Mouse (Mus musculus): ENCODE results near the gene Tubgcp2. TPM values are rescaled to one million over a fixed set of nuclear protein-coding genes. Genes with fewer than 3 reads are reported as not detected.

Gene Tubgcp2
- total RNA-seq, 1 experiment from 2014 or later = 38.0 TPM

DNA sequence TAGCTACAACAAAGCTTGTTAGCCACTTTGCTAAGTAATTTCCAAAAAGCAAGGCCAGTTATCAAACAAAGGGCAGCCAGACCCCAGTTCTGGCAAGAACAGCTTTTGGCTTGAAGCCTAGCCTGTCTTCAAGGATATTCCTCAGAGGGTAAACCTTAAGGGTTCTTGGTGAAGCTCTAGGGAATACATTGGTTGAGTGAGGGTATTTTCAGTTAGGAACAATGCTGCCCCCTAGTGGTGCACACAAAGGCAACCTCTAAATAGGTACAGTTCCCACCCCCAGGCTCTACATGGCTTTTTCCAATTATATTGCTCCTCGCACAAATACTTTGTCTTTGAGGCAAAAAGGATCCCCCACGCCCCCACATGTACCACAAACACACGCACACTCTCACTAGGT lies 41.8 kb downstream of the Tubgcp2 start:
- ATAC-seq (replicated peaks in 1 of 2; ENCODE audit: insufficient read depth in 1 of 2, low FRiP score in 2 of 2, low TSS enrichment in 1 of 2, low read depth in 1 of 2, poor library complexity in 2 of 2, severe bottlenecking in 2 of 2) = peak; percentile 34 to 52; a peak in 1 of 4 replicates

DNA sequence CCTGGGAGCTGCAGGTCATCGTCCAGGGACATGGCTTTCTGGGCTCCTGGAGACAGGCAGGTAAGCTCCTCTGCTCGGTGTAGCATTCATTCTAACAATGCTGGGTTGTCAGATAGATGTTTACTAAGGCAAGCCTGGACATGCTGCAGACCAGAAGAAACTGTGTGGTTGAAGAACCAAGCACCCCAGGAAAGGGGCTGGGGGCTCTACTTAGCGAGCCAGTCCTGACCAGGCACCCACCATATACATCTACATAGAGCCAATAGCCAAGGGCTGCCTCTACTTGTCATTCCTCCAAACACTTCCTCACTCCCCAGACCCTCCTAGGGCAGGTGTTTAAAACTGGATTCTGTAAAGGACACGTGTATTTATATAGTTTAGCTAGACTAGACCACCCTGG lies 42.3 kb downstream of the Tubgcp2 start:
- no peak for ATAC-seq (replicated peaks in 1 of 2; ENCODE audit: insufficient read depth in 1 of 2, low FRiP score in 2 of 2, low TSS enrichment in 1 of 2, low read depth in 1 of 2, poor library complexity in 2 of 2, severe bottlenecking in 2 of 2)

DNA sequence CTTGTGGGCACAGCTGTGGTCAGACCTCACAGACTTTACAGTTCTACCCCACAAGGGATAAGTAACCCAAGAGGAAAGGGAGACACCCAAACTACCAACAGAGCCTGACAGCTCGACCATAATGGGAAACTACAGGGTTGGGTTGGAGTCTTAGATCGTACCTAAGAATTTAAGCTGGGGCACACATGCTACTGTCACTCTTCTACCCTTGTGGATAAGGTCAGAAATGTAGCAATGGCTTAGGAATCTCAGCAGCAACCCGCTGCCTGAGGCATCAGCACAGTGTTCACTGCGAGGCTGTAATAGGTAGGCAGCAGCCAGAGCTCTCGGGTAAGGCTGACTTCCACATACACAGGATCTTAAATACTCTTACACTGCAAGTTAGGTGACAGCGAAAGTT lies 42.9 kb downstream of the Tubgcp2 start:
- no peak for ATAC-seq (replicated peaks in 1 of 2; ENCODE audit: insufficient read depth in 1 of 2, low FRiP score in 2 of 2, low TSS enrichment in 1 of 2, low read depth in 1 of 2, poor library complexity in 2 of 2, severe bottlenecking in 2 of 2)

DNA sequence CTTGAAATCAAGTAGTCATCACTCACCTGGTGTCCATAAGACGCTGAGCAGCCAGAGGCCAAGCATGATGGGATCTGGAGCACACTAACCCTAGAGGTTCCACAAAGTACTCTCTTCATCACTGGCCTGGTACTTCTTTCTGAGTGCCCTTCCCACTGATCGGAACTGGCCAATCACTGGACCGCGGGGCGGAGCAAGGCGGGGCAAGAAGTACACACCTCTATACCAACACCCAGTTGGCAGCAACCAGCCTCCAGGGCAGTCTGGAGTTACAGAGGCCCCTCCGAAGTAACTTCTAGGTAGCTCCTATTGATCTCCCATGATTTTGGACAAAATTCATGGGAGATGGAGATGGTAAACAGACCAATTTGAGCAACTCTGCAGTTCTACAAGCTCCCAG lies 44.1 kb downstream of the Tubgcp2 start, which contains the start of gene Adam8:
TSS of gene Adam8 (minus strand) at position 157 of the 400 bp plus-strand sequence.
- peak; percentile 81 to 83 for ATAC-seq (replicated peaks in 1 of 2; ENCODE audit: insufficient read depth in 1 of 2, low FRiP score in 2 of 2, low TSS enrichment in 1 of 2, low read depth in 1 of 2, poor library complexity in 2 of 2, severe bottlenecking in 2 of 2)

DNA sequence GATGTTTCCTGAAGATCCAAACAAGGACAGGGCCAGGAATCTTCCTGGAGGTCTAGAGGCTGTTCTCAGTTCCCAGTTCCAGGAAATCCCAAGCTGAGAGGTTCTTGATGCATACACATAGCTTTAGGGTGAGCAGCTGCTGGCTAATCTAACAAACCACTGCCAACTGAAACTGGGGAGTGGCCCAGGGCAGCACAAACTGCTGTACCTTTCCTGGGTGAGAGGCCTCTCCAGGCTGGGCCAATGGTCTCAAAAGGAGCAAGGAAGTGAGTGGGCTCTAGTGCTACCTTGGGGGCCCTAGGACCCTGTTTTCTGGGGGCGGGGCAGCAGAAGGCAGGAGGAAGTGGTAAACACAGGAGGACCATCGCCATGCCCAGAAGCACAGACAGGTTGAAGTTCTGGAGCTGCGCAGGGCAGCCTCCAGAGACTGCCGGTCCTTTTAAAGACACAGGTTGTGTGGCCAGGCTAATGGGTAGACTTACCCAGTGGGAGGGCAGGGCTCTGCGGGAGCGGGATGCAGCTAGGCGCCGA lies 45.5 kb downstream of the Tubgcp2 start:
- ATAC-seq (replicated peaks in 1 of 2; ENCODE audit: insufficient read depth in 1 of 2, low FRiP score in 2 of 2, low TSS enrichment in 1 of 2, low read depth in 1 of 2, poor library complexity in 2 of 2, severe bottlenecking in 2 of 2) = no peak

DNA sequence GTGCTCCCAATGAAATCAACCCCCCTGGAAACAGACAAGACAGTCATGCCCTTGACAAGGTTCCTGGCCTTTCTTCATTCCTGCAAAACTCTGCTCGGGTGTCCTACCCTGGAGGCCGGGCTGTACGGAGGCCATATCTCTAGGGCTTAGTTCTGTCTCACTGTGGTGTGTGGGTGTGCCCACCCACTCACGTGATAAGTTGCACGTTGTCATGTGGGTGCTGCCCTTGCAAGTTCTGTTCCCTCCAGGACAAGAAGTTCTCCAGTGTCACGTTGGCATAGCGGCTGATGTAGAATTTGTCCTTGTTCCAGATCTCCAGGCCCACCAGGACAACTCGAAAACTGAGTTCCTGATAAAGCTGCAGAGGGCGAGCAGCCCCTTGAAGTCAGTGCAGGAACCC lies 48.2 kb downstream of the Tubgcp2 start:
- no peak for ATAC-seq (replicated peaks in 1 of 2; ENCODE audit: insufficient read depth in 1 of 2, low FRiP score in 2 of 2, low TSS enrichment in 1 of 2, low read depth in 1 of 2, poor library complexity in 2 of 2, severe bottlenecking in 2 of 2)

DNA sequence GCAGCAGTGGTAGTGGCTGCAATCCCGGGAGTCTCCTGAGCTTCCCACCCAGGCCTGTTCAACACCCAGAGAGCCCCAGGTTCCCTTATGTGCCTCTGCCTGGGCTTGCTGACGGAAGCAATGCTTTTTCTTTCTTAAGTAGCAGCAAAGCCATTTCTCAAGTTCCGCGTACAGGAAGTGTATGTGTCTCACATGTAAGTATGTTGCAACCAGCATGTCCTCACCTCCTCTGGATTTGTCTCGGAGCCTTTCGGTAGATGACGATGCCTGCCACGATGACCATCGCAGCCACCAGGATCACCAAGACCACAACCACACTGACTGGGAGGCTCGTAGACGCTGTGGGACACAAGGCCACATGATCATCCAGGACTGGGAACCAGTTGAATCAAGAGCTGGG lies 52.0 kb downstream of the Tubgcp2 start:
- peak; percentile 60 to 72; a peak in 3 of 4 replicates for ATAC-seq (replicated peaks in 1 of 2; ENCODE audit: insufficient read depth in 1 of 2, low FRiP score in 2 of 2, low TSS enrichment in 1 of 2, low read depth in 1 of 2, poor library complexity in 2 of 2, severe bottlenecking in 2 of 2)

DNA sequence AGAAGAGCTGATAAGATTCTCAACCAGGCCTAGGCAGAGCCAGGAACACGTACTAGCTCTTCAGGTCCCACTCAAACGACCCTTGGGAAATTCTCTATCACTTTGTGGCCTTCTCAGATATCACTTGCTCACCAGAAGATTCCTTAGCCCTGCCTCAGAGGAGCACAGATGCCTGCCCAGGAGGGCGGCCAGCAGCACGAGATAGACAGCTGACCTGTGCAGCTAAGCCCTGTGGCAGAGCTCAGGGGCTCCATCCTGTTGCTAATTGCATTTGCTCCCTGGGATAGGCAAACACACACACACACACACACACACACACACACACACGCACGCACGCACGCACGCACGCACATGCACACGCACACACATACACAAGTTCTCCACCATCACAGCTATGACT lies 54.4 kb downstream of the Tubgcp2 start:
- ATAC-seq (replicated peaks in 1 of 2; ENCODE audit: insufficient read depth in 1 of 2, low FRiP score in 2 of 2, low TSS enrichment in 1 of 2, low read depth in 1 of 2, poor library complexity in 2 of 2, severe bottlenecking in 2 of 2) = no peak

DNA sequence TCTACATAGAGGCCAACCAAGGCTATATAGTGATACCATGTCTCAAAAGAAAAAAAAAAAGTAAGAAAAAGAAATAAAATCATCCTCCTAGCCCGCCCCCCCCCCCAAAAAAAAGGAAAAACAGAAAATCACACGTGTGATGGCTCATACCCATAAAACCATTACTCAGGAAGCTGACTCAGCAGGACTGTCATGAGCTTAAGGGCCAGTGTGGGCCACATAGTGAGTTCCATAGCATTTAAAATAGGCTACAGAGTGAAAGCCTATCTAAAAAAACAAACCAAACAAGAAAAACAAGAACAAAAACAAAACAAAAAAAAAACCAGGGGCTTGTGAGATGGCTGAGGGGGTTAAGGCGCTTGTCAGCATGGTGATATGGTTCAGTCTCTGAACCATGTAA lies 55.7 kb downstream of the Tubgcp2 start:
- no peak for ATAC-seq (replicated peaks in 1 of 2; ENCODE audit: insufficient read depth in 1 of 2, low FRiP score in 2 of 2, low TSS enrichment in 1 of 2, low read depth in 1 of 2, poor library complexity in 2 of 2, severe bottlenecking in 2 of 2)

DNA sequence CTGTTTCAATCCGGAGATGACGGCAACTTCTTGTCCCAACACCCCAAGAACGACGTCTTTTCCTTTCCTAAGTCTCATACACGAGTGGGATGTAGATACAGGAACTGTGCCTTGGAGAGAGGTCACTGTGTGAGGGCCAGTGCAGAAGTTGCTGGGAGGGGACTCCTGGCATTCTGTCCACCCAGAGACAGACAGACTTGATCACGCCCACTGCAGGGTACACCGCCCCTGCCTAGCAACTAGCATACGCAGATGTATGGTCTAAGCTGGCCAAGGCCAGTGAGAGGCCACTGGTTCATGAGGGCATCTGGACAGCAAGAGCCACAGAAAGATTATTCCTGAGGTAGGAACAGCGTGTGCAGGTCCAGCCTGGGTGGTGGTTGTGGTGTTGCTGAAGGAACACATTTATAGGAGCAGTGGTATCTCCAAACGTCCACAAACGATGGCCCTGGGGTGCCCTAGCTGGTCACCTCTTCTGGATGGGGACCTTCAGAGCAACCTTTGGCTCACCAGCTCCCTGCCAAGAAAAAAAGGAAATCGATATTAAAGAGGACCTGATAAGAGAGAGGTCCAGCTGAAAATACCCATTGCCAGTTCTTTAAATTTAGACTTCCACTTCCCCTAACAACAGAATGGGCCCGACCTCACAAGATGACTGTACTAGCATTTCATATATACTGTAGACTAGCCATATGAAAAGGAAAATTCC lies 57.3 kb downstream of the Tubgcp2 start:
- no peak; a peak in 1 of 4 replicates for ATAC-seq (replicated peaks in 1 of 2; ENCODE audit: insufficient read depth in 1 of 2, low FRiP score in 2 of 2, low TSS enrichment in 1 of 2, low read depth in 1 of 2, poor library complexity in 2 of 2, severe bottlenecking in 2 of 2)

DNA sequence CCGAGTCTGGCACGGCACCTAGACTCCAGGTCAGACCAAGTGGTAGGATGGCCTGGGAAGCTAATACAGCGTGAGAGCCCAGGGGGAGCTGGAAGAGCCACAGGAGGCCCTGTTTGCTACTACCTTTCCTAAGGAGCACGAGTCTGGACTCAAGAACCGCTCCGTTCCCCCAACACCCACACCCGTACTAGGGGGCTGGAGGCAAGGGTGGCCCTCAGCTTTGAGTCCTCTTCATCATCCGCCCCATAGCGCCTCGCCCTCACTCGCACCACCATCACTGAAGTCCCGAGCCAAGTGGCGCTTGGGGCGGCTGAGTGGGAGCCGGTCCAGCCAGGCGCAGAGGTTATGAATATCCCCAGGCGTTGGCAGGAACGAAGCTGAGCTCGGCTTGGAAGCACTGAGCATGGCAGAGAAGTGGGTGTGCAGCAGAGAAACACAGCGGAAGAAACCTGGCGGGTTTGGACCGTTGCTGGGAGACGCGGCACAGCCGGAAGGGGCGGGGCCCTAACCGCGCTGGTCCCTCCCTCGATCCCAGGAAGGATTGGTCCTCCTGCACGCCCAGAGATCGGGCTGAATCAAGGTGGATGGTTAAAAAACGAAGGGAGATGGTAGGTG lies 58.1 kb downstream of the Tubgcp2 start, which contains the start of gene 6430531B16Rik:
TSS of gene 6430531B16Rik (minus strand) at position 478 of the 615 bp plus-strand sequence.
- ATAC-seq (replicated peaks in 1 of 2; ENCODE audit: insufficient read depth in 1 of 2, low FRiP score in 2 of 2, low TSS enrichment in 1 of 2, low read depth in 1 of 2, poor library complexity in 2 of 2, severe bottlenecking in 2 of 2) = peak; percentile 68 to 79

DNA sequence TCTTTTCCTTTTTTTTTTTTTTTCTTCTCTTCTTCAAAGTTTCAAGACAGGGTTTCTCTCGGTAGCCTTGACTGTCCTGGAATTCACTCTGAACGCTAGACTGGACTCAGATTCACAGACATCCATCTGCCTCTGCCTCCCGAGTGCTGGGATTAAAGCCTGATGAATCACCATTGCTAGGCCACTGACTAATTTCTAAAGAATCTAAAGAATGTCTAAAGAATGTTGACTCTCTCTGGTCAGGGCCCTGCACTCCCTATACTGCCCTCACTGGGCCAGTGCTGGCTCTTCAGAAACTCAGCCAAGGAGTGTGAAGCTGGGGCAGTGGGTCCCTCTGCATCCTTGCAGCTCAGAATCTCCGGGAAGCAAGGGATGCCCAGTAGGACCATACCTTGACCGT lies 61.0 kb downstream of the Tubgcp2 start:
- ATAC-seq (replicated peaks in 1 of 2; ENCODE audit: insufficient read depth in 1 of 2, low FRiP score in 2 of 2, low TSS enrichment in 1 of 2, low read depth in 1 of 2, poor library complexity in 2 of 2, severe bottlenecking in 2 of 2) = no peak

DNA sequence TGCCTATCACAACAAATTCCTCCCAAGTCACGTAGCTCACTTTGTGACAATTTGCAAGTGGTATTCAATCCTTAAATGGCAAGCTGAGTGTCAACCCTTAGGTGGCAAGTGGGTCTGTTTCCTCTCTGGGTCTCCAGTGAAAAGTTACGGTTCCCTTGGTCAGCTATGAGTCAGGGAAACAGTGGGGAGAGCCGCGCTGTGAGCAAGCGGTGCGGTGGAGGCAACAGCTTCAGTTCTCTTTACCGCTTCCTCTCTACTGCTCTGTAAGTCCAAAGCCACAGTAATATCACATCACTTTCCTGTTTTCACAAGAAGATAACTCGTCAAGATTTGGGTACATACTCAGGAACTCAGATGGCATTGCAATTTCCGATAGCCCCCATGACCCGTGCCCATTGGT lies 62.2 kb downstream of the Tubgcp2 start:
- ATAC-seq (replicated peaks in 1 of 2; ENCODE audit: insufficient read depth in 1 of 2, low FRiP score in 2 of 2, low TSS enrichment in 1 of 2, low read depth in 1 of 2, poor library complexity in 2 of 2, severe bottlenecking in 2 of 2) = peak; percentile 58 to 71

DNA sequence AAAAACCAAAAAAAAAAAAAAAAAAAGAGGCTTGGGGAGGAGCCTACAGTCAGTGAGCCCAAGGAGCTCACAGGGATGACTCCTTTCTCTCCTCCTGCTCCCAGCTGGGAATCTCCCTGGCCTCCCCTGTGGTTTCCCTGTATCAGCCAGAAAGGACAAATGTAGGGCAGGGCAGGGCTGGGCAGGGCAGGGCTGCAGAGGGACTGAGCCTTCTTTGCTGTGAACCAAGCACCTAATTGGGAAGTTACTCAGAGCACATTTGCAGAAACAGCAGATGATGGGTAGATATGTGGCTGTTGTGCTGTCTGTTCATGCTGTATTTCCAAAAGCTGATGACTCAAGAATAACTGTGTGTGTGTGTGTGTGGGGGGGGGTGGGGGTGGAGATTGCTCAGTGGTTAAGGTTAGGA lies 63.5 kb downstream of the Tubgcp2 start:
- no peak for ATAC-seq (replicated peaks in 1 of 2; ENCODE audit: insufficient read depth in 1 of 2, low FRiP score in 2 of 2, low TSS enrichment in 1 of 2, low read depth in 1 of 2, poor library complexity in 2 of 2, severe bottlenecking in 2 of 2)

DNA sequence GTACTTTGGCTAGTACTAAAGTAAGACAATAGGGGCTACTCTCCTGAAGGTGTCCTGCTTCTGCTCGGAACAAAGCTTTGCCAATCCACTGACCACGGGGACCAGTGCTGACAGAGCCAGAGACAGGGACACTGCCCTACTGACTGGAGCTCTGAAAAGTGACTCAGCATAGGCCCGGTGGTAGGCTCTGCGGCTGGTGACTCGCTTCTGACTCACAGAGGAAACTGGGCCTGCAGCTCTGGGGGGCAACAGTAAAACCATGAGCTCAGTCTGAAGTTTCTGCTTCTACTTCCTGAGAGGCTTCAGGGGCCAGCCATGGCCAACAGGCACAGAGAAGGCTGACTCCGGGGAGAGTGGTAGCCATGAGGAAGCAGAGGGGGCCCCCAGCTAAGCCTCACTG lies 65.0 kb downstream of the Tubgcp2 start:
- ATAC-seq (replicated peaks in 1 of 2; ENCODE audit: insufficient read depth in 1 of 2, low FRiP score in 2 of 2, low TSS enrichment in 1 of 2, low read depth in 1 of 2, poor library complexity in 2 of 2, severe bottlenecking in 2 of 2) = peak; percentile 47 to 67

DNA sequence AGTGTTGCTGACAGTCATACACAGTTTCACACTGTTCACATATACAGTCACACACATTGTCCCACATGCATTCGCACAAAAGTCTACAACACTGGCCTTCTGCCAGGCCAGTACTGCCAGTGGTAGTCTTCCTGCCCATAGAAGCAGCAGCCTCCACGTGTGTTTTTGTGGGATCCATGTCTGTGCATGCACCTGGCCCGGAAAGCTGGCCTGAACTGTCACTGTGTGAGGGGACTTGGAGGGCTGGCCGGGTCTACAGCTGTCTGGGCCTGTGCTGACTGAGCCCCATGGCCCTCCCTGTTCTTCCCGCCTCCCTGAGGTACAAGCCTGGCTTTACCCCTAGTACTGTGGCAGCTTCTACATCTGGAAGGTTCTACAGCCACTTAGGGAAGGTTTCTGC lies 65.5 kb downstream of the Tubgcp2 start:
- ATAC-seq (replicated peaks in 1 of 2; ENCODE audit: insufficient read depth in 1 of 2, low FRiP score in 2 of 2, low TSS enrichment in 1 of 2, low read depth in 1 of 2, poor library complexity in 2 of 2, severe bottlenecking in 2 of 2) = no peak

DNA sequence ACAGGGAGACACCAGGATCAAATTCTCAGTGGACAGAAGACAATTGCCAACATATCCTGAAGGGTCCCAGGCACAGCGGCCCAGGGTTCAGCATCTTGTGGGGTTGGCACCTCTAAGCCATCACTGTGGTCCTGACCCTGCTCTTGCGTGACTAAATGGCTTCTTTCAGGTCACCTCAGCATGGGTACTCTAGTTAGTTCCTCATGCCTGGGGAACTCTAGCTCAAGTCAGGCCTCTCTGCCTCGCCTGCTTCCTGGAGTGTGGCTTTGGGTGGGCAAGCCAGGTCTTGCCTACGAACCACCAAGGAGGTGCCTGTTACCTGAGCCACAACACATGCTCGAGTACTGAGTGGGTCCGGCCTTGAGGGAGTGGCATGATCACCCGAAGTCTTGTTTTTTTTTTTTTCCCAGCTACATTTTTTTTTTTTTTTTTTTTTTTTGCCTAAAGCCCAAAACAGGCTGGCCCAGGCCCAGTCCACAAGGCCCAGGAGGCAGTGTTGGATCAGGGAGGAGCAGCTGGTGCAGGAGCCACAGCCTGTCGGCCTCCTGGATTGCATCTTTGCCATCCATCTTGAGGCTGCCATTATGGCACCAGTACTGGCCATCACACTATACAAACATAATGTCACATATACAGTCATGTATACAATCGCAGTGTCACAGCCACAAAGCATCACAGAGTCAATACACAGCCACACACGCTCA lies 66.1 kb downstream of the Tubgcp2 start:
- ATAC-seq (replicated peaks in 1 of 2; ENCODE audit: insufficient read depth in 1 of 2, low FRiP score in 2 of 2, low TSS enrichment in 1 of 2, low read depth in 1 of 2, poor library complexity in 2 of 2, severe bottlenecking in 2 of 2) = no peak
